Mouse (Mus musculus) brain, adult 2 months (tissue): ENCODE data around the gene Pde8b.

Experiments
- DNase-seq: peaks from one replicate; pipeline ENCODE4 v3.0.0; 2011; ENCODE audit warnings: low read depth, low spot score

Pde8b gene

DNA sequence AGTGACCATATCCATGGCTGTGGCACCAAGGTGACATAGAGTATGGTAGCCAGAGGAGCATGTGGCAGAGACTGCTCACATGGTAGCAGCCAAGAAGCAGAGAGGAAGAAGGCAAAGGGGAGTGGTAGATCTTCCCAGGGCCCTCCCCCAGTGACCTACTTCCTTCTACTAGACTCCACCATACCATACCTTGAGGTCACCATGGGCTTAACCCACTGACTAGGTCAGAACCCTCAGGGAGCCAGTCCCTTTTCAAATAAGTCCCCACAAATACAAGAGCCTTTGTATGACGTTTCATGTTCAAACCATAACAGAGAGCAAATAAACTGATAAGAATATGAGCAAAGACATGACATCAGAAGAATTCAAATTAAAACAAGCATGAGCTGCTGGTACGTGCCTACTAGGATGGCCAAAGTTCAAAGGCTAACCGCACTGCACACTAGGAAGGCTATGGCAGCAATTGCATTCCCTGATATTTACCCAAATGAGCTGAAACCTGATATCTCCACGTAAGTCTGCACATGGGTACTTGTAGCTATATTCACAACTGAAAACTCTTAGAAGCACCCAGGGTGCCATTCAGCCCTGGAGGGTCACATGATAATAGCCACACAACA lies 109.6 kb downstream of the Pde8b start:
- DNase-seq, result no peak

DNA sequence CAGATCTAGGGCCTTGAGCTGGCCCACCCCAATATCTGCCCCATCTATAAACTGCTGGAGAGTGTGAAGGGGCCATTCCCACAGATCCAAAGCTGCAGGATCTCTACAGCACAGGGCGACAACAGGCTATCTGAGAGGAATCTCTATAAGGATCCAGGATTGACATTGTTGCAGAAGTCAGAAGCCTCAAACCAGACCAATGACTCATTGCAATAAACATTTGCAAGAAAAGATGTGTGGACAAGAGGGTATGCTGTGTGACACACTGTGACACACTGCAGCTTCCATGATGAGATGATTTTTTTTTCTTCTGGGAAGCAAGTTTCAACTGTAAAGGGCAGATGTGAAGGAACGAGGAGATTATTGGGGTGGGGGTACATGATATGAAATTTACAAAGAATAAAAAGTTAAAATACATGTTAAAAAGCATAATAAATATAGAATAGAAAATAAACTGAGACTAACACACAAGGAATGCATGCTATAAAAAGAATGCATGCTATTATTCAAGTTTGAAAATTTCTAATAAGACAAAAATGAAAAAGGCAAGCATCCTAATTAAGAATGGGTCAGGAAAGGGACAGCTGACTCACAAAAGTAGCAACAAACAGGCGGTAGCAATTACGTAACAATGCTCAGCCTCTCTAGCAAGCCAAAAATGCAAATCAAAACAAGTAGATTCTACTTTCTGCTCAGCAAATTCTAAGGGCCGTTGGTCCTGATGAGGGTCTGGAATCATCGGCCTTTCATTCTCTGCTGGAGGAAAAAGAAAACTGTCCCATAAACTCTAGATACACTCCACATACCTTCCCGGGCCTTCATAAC lies 114.6 kb downstream of the Pde8b start:
- DNase-seq, result peak; percentile 46

DNA sequence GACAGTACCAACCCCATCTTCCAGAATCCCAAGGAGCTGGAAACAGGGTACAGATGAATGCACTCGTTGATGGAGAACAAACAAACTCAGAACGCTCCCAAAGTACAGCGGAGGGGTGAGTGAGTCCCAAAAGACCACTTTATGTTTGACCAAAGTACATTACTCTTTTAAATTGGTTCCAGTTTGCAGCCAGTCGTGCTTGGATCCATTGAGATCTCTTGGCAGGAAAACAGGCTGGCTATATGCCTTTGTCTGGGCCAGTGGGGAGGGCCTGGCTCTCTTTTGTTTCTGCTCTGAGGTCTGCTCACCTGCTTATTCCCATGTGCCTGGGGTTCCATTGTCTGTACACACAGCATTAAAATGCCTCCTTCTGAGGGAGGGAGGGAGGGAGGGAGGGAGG lies 118.3 kb downstream of the Pde8b start:
- DNase-seq, result no peak

DNA sequence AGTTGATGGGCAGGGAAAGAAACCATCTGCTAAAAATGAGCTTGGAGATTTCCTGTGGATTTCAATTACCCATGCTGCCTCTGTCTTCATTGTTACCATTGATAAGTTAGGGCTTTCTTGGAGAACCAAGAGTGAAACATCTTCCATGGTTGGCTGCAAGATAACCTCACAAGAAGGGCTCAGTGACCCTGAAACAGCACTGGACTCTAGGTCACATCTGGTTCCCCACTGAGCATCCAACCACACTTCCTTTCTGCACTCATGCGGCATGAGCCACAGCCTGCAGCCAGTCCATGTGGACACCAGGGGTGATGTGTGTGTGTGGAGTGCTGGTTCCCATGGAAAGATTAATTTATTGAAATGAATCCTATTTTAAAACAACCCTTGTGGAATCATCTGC lies 119.1 kb downstream of the Pde8b start:
- DNase-seq, result no peak

DNA sequence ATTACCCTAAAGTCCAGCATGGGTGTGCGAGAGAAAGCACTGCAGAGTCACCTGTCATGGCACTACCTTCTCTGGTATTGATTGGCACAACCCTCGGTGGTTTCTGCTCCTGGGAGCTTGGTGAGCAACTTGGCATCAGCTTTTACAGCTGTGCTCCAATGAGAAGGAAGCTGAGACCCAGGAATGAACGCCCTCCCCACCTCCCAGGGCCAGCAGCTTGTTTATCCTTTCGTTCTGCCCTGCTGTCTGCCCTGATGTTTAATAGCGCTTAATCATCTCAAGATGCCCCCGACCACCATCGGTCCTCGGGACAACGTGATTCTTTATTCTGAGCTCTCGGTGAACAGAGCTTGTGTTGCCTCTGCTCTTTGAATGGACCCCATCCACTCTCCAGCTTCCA lies 122.8 kb downstream of the Pde8b start:
- DNase-seq, result no peak

DNA sequence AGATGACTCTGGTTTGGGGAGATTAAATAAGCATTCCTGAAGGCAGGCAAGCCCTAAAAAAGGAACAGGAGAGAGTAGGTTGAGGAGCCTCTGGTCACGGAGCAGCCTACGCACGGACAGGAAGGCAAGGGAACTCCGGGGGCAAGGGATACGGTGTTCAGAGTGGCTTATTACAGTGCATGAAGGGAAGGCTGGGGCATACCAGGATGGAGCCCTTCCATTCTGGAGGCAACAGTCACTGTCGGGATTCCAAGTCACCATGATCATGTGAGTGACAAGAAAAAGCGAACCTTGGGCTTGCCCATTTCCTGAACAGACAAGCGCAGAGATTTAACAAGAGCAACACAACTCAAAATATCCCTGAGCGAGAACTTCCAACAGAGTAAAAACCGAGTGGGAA lies 123.3 kb downstream of the Pde8b start:
- DNase-seq, result peak; percentile 69

DNA sequence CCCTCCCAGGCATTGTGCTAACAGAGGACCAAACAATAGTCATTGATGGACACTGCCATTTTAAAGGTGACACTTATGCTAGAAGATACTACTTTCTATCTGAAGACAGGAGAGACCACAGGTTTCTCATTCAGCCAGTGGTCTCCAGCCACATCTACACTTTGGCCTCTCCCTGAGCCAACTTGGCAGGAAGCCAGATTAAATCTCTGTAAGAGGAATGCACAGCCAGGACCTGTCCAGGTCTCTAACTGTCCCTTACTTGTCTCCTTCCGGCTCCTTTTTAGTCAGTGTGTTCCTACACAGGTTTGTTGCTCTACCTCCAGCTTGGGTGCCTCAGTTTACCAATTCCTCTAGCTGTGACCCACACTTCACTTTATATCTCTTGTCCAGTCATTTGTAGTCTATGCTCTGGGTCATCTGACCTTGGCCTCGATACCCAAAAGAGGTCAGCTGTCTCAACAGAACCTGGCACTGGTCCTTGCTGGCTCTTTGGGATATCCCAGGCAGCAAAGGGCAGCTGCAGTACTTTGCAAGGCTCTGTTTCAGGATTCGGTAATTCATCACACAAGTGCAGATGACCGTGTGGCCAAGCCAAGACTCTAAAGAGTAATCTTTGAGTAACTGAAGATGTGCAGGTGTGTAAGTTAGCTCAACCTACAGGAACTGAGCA lies 124.5 kb downstream of the Pde8b start:
- no peak for DNase-seq

DNA sequence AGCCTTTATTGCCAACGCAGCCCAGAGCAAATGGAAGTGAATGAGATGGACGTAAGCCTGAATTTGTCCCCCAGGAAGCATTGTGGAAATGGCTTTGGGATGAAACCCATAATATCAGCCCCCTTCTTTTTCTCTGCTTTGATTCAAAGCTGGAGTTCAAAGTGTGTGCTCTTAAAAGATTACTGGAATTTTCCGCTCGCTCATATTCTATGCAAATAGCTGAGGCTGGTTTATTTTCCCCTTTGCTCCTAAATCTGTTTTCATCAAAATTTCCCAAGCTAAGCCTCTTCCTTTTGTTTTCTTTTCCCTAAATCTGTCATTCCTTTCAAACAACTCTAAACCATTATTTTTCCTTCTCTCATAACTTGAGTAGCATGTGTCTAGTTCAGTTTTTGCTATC lies 129.6 kb downstream of the Pde8b start:
- no peak for DNase-seq

DNA sequence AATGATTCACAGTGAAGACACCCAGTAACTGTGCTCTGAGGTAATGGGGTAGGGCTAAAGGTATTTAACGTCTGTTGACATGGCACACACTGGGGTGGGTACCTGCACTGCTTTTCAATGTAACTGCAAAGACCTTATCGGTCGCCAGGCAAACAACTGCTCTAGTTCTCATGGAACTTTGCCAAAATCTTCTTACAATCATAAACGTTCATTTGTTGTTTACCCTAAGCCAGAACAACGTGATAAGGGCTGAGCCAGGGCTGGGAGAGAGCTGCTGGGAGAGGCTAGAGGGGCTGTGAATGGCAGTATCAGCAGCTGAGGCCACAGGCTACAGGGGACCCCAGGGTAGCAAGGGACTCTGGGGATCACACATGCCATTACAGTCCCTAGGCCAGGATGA lies 136.4 kb downstream of the Pde8b start:
- no peak for DNase-seq

DNA sequence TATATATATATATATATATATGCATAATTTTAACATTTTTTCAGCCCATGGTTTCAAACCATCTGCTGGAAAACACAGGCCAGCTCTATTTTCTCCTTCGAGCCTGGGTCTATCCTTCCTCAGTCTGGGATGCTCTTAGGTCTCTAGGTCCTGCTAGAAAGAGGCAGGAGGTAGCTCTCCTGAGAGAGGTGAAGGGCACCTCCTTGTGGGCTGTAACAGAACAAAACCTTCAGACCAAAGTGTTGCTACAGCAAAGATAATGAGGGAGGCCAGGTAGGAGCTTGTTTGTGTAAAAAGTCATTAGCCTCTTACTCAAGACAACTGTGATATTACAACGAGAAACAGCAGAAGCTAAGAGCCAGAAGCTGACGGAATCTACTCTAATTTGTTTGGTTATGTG lies 140.6 kb downstream of the Pde8b start:
- no peak for DNase-seq

DNA sequence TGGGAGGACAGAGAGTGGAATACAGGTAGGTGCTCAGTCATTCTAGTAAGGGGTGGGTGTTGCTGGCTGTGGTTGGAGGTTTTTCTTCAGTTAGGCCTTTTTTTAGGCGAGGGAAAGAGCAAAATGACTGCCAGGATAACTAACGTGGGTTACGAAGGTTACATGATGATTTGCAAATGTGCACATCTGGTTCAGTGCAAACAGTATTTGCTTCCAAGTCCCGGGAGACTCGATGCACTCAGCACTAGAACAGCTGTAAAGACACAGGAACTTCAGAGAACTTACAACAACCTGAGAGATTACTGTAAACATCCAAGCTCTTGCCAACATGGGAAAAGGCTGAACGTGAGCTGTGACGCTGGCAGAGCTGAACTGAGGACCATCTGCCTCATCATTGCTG lies 142.1 kb downstream of the Pde8b start:
- peak; percentile 45 for DNase-seq

DNA sequence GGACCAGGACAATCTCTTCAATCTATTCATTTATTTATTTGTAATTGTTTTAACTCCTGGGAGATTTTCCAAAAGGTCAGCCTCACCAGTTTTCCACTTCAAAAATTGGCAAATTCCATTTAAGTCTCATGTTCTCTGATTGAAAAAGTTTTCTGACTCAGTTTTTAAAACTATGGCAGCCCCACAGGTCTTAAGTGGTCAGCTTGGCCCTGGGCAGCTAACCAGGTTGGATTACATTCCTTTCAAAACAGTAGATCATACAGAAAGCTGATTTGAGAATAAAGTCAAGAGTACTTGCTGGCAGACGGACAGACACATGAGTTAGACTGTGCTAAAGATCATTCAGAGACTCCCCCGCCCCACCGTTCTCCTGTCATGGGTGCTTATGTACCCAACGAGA lies 145.3 kb downstream of the Pde8b start:
- DNase-seq, result no peak

DNA sequence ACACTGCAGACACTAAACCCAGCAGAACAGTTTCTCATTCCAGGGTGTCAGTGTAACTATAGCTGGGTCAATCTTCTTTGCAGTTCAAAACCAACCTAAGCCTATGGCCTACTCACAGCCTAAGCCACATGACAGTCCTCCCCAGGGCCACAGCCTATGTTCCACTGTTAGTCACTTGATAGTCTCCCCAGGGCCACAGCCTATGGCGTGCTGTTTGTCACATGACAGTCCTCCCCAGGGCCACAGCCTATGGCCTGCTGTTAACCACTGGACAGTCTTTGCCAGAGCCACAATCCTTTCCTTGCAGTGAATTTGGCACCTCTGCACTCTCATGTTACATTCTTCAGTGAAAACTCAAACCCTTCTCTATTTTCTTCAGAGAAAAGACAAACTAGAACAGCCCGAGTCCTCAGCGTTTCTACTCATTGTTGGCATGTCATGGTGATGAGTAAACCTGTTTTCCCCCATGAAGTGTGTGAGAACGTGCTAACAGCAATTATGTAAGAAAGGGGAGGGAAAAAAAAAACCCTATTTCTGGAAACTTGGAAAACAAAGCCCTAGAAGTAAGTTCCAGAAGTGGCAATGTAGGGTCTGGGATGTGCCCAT lies 147.0 kb downstream of the Pde8b start:
- peak; percentile 70 for DNase-seq

DNA sequence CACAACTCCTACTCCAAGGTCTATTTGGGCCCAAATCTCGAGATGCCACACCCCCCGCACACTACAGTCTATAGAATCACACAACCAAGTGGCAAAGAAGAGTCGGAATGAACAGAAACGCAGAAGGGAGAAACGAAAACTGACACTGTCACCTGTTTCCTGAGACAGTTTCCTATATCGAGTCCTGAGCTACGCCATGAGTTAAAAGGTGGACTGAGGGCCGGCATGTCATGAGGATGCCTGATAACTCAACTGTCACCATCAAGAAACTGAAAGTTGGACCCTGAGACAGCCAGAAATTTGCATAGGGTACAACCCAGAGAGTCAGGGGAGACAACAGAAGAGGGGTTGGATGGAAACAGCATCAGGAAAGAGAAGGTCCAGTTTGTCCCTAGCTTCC lies 148.8 kb downstream of the Pde8b start:
- no peak for DNase-seq

DNA sequence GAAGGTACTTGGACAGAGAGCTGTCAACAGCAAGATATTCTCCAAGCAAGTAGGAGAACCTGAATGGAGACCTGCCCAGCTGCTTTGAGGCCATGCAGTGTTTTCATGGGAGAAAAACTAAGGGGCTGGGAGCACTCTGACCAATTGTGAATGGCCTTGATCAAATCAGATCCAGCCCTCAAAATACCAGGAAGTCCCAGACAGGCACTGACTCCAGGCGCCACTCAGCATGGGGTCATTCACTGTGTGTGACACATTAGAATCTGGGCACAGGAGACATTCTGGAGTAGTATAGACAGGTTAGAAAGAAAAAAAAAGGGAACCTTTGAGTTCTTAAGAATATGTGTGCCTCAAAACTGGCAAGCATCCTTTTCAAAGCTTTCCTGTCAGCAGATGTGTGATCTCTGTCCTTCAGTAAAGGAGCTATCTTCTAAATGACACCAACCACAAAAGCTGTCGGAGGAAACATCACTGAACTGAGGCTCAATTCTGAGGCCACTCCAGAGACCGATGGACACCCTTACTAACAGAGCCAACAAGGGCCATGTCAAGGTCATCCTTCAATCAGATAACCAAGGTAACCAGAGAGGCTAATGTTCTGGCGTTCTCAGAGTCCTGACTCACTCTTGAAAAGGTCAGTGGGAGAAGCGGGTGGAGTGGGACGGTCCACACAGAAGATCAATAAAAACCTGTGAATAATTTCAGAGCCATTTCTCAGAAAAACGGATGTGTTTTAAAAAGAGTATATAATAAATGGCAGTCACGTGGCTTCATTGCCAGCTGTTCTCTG lies 151.0 kb downstream of the Pde8b start:
- DNase-seq, result no peak

DNA sequence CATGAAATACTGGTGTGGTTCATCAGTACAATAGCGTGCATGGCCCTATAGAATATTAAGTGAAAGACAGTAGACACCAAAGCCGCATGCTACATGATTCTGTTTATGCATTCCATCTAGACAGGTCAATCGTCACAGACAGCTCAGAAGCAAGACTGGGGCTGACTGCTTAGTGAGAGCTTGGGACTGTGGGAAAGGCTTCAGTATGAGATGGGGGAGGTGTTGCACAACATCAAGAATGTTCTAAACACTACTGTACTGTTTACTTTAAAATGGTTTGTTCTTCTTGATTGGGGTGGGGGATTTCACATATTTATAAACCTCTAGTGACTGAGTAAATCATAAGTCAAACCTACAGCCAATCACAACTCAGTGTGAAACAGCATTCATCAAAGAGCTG lies 153.5 kb downstream of the Pde8b start:
- no peak for DNase-seq

DNA sequence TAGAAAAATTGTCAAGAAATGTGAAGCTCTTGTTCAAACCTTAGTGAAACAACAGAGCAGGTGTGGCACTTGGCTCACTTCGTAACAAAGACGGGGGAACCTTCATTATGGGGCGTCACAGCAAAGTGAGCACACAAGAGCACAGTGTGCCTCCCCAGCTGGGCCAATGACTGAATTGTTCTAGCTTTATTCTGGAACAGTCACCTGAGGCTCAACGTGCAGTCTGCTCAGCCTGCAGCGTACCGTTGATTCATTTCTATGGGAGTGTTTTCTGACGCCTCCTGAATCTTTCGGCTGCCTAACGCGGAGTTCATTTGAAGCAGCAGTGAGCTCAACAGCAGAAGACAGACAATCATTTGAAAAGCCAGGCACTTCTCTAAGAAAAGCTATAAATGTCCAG lies 154.3 kb downstream of the Pde8b start:
- peak; percentile 89 for DNase-seq

DNA sequence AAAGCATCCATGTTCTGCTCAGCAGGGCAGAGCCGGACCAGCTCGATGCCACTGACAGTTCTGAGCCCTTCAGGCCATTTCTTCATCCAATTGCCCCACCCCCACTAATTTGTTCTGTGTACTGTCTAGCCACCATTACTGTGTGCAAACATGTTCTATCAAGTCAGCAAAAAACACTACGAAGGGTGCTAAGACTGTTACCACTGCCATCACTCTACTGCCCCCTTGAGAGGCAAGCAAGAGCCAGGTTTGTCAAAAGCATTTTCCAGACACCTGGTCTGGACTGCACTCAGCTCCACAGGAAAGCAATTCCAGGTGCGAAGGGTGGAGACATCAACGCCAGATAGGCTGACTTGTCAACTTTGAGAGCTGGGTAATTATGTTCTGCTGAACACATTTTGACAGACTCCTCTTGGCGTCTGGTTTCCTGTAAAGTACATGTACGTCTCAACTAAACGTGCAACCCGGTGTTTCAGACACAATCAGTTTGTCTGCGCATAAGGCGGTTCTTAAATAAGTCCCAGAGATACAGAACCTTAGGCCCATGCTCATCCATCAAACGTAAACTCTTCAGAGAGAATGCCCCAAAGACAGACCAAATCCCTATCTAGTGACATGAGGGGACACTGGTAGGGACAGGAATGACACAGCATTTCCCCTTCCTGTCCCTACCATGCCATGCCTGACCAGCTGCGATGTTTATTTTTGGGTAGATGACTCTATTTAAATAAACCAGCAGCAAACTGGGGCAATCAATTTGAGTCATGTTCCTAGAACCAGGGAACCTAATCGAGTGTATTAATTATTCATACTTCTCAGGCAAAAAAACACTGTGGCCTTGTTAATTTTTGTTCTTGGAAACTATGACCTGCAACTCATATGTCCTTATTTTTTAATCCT lies 158.3 kb downstream of the Pde8b start:
- peak; percentile 28 for DNase-seq

DNA sequence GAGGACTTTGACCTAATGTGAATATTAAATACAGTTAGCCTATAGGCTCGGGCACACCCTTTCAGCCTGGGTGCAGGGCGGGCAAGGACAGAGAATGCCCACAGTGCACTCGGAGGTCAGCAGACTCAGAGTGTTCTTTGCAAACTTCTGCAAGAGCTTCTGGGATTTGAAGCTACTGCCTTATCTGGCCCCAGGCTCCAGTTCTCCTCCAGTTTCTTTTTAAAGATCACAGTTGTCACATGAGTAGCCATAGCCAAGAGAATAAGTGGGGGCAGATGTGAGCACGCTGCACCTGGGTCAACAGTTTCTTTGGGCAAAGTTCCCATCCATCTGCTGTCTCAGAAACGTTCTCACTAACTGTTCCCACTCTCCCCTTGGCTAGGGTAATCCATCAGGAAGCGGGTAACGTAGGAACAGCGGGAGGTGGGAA lies 162.8 kb downstream of the Pde8b start:
- DNase-seq, result peak; percentile 84

DNA sequence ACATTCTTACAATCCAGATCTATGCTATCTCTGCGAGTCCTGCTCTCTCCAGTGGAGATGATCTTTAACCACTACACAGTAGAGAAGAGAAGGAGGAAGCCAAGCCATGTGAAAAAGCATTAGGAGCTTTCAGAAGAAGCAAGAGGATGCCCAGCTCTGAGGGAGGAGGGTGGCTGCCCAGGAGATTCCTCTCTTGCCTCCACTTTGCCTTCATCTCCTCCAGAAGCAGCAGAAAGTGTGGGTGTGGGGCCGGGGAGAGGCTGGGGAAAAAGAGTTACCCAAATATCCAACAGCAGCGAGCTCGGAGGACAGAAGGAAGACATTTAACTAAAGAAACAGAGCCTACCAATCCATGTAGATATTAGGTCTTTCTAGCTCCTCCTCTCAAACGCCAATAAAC lies 164.1 kb downstream of the Pde8b start:
- no peak for DNase-seq

DNA sequence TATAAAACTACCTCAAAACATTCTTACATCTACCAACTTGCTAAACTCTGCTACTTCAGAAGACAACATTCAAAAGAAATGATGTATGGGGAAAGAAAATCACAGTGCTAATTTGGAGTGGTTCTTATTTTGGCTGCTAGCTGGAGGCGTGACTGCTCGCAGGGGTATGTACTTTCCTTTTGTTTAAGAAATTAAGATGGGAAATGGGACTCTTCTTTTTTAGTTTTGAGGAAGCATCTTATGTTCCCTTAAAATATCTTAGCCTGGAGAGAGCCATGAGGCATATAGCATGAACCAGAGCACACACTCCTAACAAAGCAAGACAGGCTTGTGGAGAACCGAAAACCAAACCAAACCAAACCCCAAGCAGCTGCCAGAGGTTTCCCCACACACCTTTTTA lies 167.5 kb downstream of the Pde8b start:
- peak; percentile 60 for DNase-seq
